Mouse (Mus musculus): ENCODE results near the gene Ivns1abp. TPM values are rescaled to one million over a fixed set of nuclear protein-coding genes. Genes with fewer than 3 reads are reported as not detected.
"Not testable (repeated sequence)": the region's sequence is repeated elsewhere in the genome, so short reads cannot be mapped to it uniquely, and the experiment has no call there.

Ivns1abp gene
- polyA plus RNA-seq, 1 experiment from 2014 or later = 141 TPM

DNA sequence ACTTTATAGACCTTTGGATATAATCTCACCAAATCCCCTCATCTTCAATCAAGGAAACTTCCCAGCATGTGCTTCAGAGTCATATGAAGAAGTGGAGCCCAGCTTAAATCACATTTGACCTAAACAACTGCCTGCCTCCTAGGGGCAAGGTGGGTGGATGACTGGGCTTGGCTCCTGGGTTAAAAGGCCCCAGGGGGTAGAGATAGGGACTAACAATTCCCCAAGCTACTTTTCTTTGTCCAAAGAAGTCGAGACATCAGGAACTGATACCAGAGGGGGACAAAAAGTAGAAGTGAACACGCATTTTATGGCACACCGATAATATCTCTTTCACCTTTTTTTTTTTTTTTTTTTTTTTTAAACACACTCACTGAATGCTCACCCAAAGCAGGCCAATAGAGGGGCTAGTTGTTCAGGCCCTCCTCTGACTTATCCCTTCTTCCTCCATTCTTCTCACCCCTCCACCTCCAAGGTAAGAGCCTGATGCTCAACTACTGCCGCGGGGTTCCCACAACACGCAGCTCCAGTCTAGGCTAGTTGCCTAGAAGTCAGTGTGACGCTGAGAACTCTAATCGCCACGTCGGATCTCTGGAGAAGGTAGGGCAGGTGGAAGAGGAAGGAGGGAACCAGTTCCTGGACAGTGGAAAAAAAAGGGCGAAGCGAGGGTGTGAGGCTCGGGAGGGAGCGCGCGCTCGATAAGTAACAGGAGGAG lies 550 bp upstream of the Ivns1abp start:
- Histone ChIP-seq H3K4me2 (peak overlapping the region; percentile 100), H3K9me3 (replicated peaks) (no peaks in the 10 kb centered on the region), H3K4me1 (peaks cover 65% of the 10 kb centered on the region), H3K36me3 (no peaks in the 10 kb centered on the region; the same call in 1 of the 2 replicates), H3K4me3 (peak overlapping the region; percentile 89), H3K27ac (peak overlapping the region; percentile 93), H3K27me3 (replicated peaks) (no peaks in the 10 kb centered on the region), H3K9ac (peak overlapping the region; percentile 94)
- WGBS (ENCODE audit: insufficient replicate concordance) = under 1% methylated on average over 17 of the region's 17 CpGs
- no peak for ATAC-seq

GRCm38 (mm10) chr1:151345109-151345862 lies 1.0 kb downstream of the Ivns1abp start:
- under 1% methylated on average over 55 of the region's 55 CpGs for WGBS (ENCODE audit: insufficient replicate concordance)
- Histone ChIP-seq H3K27ac (peak overlapping the region; percentile 93), H3K4me2 (peak overlapping the region; percentile 100), H3K4me3 (peak overlapping the region; percentile 89), H3K4me1 (peaks cover 63% of the 10 kb centered on the region), H3K9ac (peak overlapping the region; percentile 94), H3K36me3 (peaks cover 11% of the 10 kb centered on the region), H3K9me3 (replicated peaks) (no peaks in the 10 kb centered on the region), H3K27me3 (replicated peaks) (no peaks in the 10 kb centered on the region)
- peak; percentile 82 for ATAC-seq

DNA sequence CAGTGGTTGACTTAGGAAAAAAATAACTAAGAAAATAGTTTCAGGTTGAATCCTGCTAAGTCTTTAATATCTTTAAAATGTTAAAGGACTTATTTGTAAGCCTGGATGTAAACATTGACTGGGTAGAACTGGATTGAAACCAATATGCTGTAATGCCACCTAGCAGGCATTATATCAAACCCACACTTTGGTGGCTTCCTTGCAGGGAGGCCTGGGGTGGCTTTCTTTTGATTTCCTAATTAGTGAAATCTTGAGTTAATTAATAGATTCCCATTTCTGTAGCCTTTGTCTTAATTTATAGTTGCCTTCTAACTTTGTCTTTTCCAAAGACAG lies 1.6 kb downstream of the Ivns1abp start:
- ATAC-seq = no peak
- H3K4me1 ChIP-seq = peaks cover 62% of the 10 kb centered on the region
- H3K9me3 ChIP-seq (replicated peaks) = no peaks in the 10 kb centered on the region

DNA sequence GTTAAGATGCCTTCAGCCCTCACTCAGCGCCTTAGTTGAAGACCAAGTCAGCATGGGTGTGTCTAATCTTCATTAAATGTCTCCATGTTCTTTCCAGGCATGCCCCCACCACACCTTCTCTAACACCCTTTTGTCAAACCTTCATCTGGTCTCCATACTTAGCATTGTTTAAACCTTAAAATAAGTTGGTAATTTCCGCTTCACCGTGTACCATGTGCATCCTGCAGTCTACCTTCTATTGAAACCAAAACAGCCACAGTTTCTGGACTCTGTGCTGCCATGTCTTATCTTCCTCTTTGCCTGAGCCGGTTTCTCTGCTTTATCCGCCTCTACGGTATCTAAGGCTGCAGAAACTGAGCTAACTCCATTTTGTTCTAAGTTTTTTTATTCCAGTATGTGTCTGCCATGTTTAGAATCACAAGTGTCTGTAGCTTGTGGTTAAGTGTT lies 2.4 kb downstream of the Ivns1abp start:
- ATAC-seq = peak; percentile 46
- peak overlapping the region; percentile 94 for H3K9ac ChIP-seq
- H3K9me3 ChIP-seq (replicated peaks) = no peaks in the 10 kb centered on the region
- peak overlapping the region; percentile 93 for H3K27ac ChIP-seq
- H3K4me2 ChIP-seq = peak overlapping the region; percentile 100
- peaks cover 56% of the 10 kb centered on the region for H3K4me1 ChIP-seq
- H3K36me3 ChIP-seq = peaks cover 25% of the 10 kb centered on the region
- peak overlapping the region; percentile 89 for H3K4me3 ChIP-seq
- no peaks in the 10 kb centered on the region for H3K27me3 ChIP-seq (replicated peaks)
- WGBS (ENCODE audit: insufficient replicate concordance) = 12% methylated on average over 6 of the region's 6 CpGs

More for the DNA sequence above, 1.6 kb downstream of the Ivns1abp start:
- Histone ChIP-seq H3K27me3 (replicated peaks) (no peaks in the 10 kb centered on the region), H3K36me3 (peaks cover 16% of the 10 kb centered on the region), H3K9ac (peak overlapping the region; percentile 94), H3K4me3 (peak overlapping the region; percentile 89), H3K4me2 (peak overlapping the region; percentile 100), H3K27ac (peak overlapping the region; percentile 93)

GRCm38 (mm10) chr1:151348293-151348692 lies 4.0 kb downstream of the Ivns1abp start:
- H3K9me3 ChIP-seq (replicated peaks); H3K27me3 ChIP-seq (replicated peaks); H3K27ac ChIP-seq; H3K4me2 ChIP-seq; H3K9ac ChIP-seq; H3K4me3 ChIP-seq; ATAC-seq: not testable (repeated sequence)
- Histone ChIP-seq H3K36me3 (peaks cover 41% of the 10 kb centered on the region), H3K4me1 (peaks cover 40% of the 10 kb centered on the region)
- WGBS (ENCODE audit: insufficient replicate concordance) = 63% methylated on average over 4 of the region's 4 CpGs

GRCm38 (mm10) chr1:151352911-151353310 lies 8.6 kb downstream of the Ivns1abp start:
- ATAC-seq = no peak
- Histone ChIP-seq H3K27ac (no peak overlapping the region), H3K9ac (no peak overlapping the region), H3K4me2 (no peak overlapping the region), H3K9me3 (replicated peaks) (no peaks in the 10 kb centered on the region), H3K36me3 (peaks cover 85% of the 10 kb centered on the region), H3K4me3 (no peak overlapping the region), H3K4me1 (peaks cover 15% of the 10 kb centered on the region), H3K27me3 (replicated peaks) (no peaks in the 10 kb centered on the region)
- WGBS (ENCODE audit: insufficient replicate concordance) = 76% methylated on average over 2 of the region's 2 CpGs

GRCm38 (mm10) chr1:151355994-151356393 lies 11.7 kb downstream of the Ivns1abp start:
- WGBS (ENCODE audit: insufficient replicate concordance) = 78% methylated on average over 5 of the region's 5 CpGs
- Histone ChIP-seq H3K4me3 (no peak overlapping the region), H3K27ac (no peak overlapping the region), H3K4me2 (no peak overlapping the region), H3K27me3 (replicated peaks) (no peaks in the 10 kb centered on the region), H3K9me3 (replicated peaks) (no peaks in the 10 kb centered on the region), H3K9ac (no peak overlapping the region), H3K4me1 (no peaks in the 10 kb centered on the region), H3K36me3 (peaks cover 98% of the 10 kb centered on the region)
- peak; percentile 58; the same call in 1 of the 2 replicates for ATAC-seq

DNA sequence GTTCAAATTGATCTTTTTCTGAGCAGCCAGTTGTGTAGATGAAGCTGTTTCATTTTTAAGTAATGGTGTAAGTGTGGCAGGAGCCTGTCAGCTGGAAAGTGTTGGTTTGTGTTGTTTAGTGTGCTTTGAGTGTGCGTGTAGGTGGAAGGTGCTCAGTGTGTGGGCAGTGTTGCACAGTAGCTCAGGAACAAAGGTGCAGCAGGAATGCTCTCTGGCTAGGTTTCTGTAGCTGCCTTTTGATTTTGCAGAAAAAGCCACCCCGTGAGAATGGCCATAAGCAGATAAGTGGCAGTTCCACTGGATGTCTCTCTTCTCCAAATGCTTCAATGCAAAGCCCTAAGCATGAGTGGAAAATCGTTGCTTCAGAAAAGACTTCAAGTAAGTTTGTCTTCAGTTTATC lies 15.1 kb downstream of the Ivns1abp start:
- no peak for ATAC-seq
- Histone ChIP-seq H3K27ac (no peak overlapping the region), H3K36me3 (peaks cover 97% of the 10 kb centered on the region), H3K9me3 (replicated peaks) (no peaks in the 10 kb centered on the region), H3K4me2 (no peak overlapping the region), H3K27me3 (replicated peaks) (no peaks in the 10 kb centered on the region), H3K4me1 (no peaks in the 10 kb centered on the region), H3K9ac (no peak overlapping the region), H3K4me3 (no peak overlapping the region)
- 84% methylated on average over 3 of the region's 3 CpGs for WGBS (ENCODE audit: insufficient replicate concordance)

DNA sequence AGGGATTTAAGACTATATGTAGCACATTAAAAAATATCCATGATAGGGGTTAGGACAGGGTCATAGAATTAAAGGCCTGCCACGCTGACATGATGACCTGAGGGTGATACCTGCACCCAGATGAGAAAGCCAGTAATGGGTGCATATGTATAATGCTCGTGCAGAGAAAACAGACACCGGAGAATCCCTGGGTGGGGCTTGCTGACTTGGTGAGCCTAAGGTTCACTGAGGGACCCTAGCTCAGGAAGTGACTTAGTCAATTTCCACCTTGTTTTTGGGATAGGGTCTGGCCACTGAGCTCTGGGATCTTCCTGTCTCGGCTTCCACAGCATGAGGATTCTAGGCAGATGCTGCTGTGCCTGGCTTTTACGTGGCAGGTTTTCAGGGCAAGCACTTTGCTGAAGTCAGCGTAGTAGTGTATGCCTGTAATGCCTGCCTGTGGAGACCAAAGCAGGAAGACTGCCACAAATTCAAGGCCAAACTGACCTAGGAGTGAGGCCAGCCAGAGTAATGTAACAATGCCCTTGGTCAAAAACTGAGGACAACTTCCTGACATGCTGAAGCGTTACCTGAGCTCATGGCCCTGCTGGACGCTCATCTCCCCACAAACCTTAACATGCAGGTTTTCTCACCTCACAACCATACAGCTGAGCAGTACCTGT lies 22.8 kb downstream of the Ivns1abp start:
- H3K9me3 ChIP-seq (replicated peaks) = no peaks in the 10 kb centered on the region
- no peaks in the 10 kb centered on the region for H3K27me3 ChIP-seq (replicated peaks)
- H3K4me2 ChIP-seq = no peak overlapping the region
- H3K4me3 ChIP-seq = no peak overlapping the region
- no peak overlapping the region for H3K27ac ChIP-seq
- ATAC-seq = no peak
- peaks cover 93% of the 10 kb centered on the region for H3K36me3 ChIP-seq
- 86% methylated on average over 8 of the region's 8 CpGs for WGBS (ENCODE audit: insufficient replicate concordance)
- H3K9ac ChIP-seq = no peak overlapping the region
- H3K4me1 ChIP-seq = no peaks in the 10 kb centered on the region

- no peaks in the 10 kb centered on the region for H3K4me1 ChIP-seq
- peaks cover 86% of the 10 kb centered on the region for H3K36me3 ChIP-seq
- no peak for ATAC-seq
- H3K27me3 ChIP-seq (replicated peaks) = no peaks in the 10 kb centered on the region
- no peak overlapping the region for H3K9ac ChIP-seq
- H3K27ac ChIP-seq = no peak overlapping the region
- 78% methylated on average over 5 of the region's 5 CpGs for WGBS (ENCODE audit: insufficient replicate concordance)
- no peak overlapping the region for H3K4me3 ChIP-seq
- H3K9me3 ChIP-seq (replicated peaks) = no peaks in the 10 kb centered on the region
- H3K4me2 ChIP-seq = no peak overlapping the region
Observed at GRCm38 (mm10) chr1:151367721-151368324, 23.5 kb downstream of the Ivns1abp start.

DNA sequence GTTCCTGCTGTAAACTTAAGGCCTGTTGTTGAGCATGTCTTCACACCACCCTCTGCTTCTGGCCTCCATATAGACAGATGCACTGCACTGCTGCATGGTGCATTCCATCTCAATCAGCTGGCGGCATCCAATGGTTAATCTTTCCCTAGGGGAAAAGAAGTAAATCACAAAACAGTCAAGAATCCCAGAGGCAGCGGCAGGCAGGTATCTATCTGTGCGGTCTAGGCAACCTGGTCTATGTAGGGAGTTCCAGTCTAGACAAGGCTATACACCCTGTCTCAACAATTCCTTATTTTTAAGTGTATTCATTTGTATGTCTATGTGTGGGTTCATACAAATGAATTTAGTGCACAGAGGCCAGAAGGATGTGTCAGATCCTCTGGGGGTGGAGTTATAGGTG lies 24.2 kb downstream of the Ivns1abp start:
- no peak for ATAC-seq
- 92% methylated on average over 3 of the region's 3 CpGs for WGBS (ENCODE audit: insufficient replicate concordance)
- Histone ChIP-seq H3K9ac (no peak overlapping the region), H3K4me1 (no peaks in the 10 kb centered on the region), H3K36me3 (peaks cover 79% of the 10 kb centered on the region), H3K27ac (no peak overlapping the region), H3K4me2 (no peak overlapping the region), H3K9me3 (replicated peaks) (no peaks in the 10 kb centered on the region), H3K4me3 (no peak overlapping the region), H3K27me3 (replicated peaks) (no peaks in the 10 kb centered on the region)

DNA sequence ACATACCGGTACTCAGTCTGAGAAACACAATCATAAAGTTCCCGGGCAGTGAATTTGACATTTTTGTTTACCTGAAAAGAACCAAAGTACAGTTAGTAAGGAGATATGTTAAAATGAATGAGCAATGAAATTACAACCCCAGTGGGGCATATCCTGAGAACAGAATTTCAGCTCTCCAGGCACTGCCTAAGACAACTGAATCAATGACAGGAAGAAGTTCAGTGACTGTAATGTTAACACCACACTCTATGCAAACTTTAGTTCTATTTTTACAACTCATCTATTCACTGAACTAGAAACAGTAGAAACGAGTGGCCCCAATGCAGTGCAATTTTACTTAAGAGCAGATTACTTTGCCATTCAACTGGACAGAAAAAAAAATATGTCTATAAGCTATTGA lies 26.3 kb downstream of the Ivns1abp start:
- Histone ChIP-seq H3K36me3 (peaks cover 58% of the 10 kb centered on the region), H3K4me2 (no peak overlapping the region), H3K27ac (no peak overlapping the region), H3K9ac (no peak overlapping the region), H3K27me3 (replicated peaks) (no peaks in the 10 kb centered on the region), H3K4me1 (no peaks in the 10 kb centered on the region), H3K9me3 (replicated peaks) (no peaks in the 10 kb centered on the region), H3K4me3 (no peak overlapping the region)
- 71% methylated on average over 3 of the region's 3 CpGs for WGBS (ENCODE audit: insufficient replicate concordance)
- ATAC-seq = no peak
